Mouse (Mus musculus): ENCODE results near the gene Ppp1r18. TPM values are rescaled to one million over a fixed set of nuclear protein-coding genes. Genes with fewer than 3 reads are reported as not detected.
A peak's percentile ranks its signal among the peaks of the same experiment; 100 is the strongest.

Ppp1r18 gene
- polyA plus RNA-seq, 1 experiment from 2014 or later: 20.9 TPM

GRCm38 (mm10) chr17:35919864-35920301, 54.5 kb downstream of the Ppp1r18 start:
- ATAC-seq: no peak
- Histone ChIP-seq H3K4me3 (peak overlapping the region; percentile 76), H3K9ac (peak overlapping the region; percentile 98), H3K27ac (peak overlapping the region; percentile 99), H3K36me3 (ENCODE audit: poor library complexity, severe bottlenecking) (peaks cover 19% of the 10 kb centered on the region), H3K4me2 (peak overlapping the region; percentile 79), H3K9me3 (replicated peaks) (no peaks in the 10 kb centered on the region), H3K27me3 (no peaks in the 10 kb centered on the region), H3K4me1 (peaks cover 35% of the 10 kb centered on the region)
- 50% methylated on average over 6 of the region's 6 CpGs for whole genome bisulfite sequencing

DNA sequence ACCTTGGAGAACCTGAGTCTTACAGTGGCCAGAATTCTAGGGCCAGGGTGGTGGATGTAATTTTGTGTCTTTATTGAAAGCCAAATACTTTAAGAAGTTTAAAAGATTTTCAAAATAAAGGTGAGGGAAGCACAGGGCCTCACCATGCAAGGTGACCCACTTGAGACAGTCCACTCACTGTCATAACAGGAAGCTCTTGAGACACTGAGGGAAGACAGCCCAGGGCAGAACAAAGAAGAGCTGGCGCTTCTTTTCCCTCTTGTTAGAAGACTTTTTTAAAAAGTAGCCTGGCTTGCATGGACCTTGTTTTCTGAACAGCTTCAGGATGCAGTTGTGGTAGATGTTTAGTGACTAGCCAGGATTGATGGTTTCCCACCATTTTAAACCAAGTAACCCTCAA, 55.0 kb downstream of the Ppp1r18 start:
- no peak for ATAC-seq
- Histone ChIP-seq H3K9me3 (replicated peaks) (no peaks in the 10 kb centered on the region), H3K27ac (peak overlapping the region; percentile 99), H3K4me3 (peak overlapping the region; percentile 76; the same call in 1 of the 2 replicates), H3K4me1 (peaks cover 32% of the 10 kb centered on the region), H3K9ac (peak overlapping the region; percentile 98; the same call in 1 of the 2 replicates), H3K4me2 (peak overlapping the region; percentile 79), H3K27me3 (no peaks in the 10 kb centered on the region), H3K36me3 (ENCODE audit: poor library complexity, severe bottlenecking) (peaks cover 24% of the 10 kb centered on the region)
- WGBS: 86% methylated on average over 1 of the region's 1 CpGs

DNA sequence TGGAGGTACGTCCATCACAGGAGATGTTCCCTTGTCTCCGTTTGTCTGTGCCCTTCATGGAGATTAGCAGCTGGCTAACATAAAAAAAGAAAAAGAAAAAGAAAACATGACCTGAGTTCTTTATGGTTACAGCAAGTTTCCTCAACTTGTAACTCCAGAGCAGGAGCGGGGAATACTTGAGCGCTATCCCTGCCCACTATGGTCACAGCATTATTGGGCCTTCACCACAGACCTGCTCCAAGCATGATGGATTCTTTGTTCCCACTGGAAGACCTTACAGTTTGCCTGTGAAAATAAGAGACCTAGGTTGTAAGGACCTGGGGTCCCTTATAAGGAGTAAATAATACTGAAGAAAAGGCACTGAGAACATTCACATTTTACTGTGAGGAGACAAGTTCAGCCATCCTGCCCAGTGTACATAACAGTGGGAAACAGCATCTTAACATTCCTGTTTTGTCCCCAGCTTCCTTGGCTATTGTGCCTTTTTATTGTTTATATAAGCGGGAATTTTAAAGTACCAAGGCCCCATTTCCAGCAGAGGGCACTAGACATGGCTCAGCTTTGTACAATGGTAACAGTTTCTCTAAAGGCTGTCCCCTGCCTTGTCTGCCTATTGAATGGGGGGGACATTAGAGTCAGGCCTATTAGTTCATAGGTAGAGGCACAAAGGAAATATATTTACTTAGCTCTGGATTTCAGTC, 55.6 kb downstream of the Ppp1r18 start:
- peak overlapping the region; percentile 79 for H3K4me2 ChIP-seq
- no peaks in the 10 kb centered on the region for H3K27me3 ChIP-seq
- no peaks in the 10 kb centered on the region for H3K9me3 ChIP-seq (replicated peaks)
- peak overlapping the region; percentile 99 for H3K27ac ChIP-seq
- peaks cover 30% of the 10 kb centered on the region for H3K36me3 ChIP-seq (ENCODE audit: poor library complexity, severe bottlenecking)
- 0 out of 2 replicates have a peak overlapping the region, but pooled peaks have one; percentile 98 for H3K9ac ChIP-seq
- H3K4me3 ChIP-seq: 0 out of 2 replicates have a peak overlapping the region, but pooled peaks have one; percentile 6
- ATAC-seq: no peak
- WGBS: 63% methylated on average over 5 of the region's 5 CpGs
- H3K4me1 ChIP-seq: peaks cover 29% of the 10 kb centered on the region

- 93% methylated on average over 4 of the region's 4 CpGs for WGBS
- ATAC-seq: no peak
These were observed 56.3 kb downstream of the Ppp1r18 start for GRCm38 (mm10) chr17:35921710-35922109.

GRCm38 (mm10) chr17:35922566-35922965, 57.2 kb downstream of the Ppp1r18 start:
- no peak overlapping the region for H3K9ac ChIP-seq
- ATAC-seq: no peak
- H3K36me3 ChIP-seq (ENCODE audit: poor library complexity, severe bottlenecking): peaks cover 45% of the 10 kb centered on the region
- H3K27ac ChIP-seq: 0 out of 2 replicates have a peak overlapping the region, but pooled peaks have one; percentile 1
- no peaks in the 10 kb centered on the region for H3K9me3 ChIP-seq (replicated peaks)
- peaks cover 29% of the 10 kb centered on the region for H3K4me1 ChIP-seq
- H3K4me3 ChIP-seq: no peak overlapping the region
- WGBS: 87% methylated on average over 3 of the region's 3 CpGs
- H3K4me2 ChIP-seq: no peak overlapping the region
- no peaks in the 10 kb centered on the region for H3K27me3 ChIP-seq

More at GRCm38 (mm10) chr17:35921710-35922109, 56.3 kb downstream of the Ppp1r18 start:
- H3K9me3 ChIP-seq (replicated peaks): no peaks in the 10 kb centered on the region
- 0 out of 2 replicates have a peak overlapping the region, but pooled peaks have one; percentile 99 for H3K27ac ChIP-seq
- H3K4me1 ChIP-seq: peaks cover 29% of the 10 kb centered on the region
- H3K9ac ChIP-seq: 0 out of 2 replicates have a peak overlapping the region, but pooled peaks have one; percentile 14
- no peak overlapping the region for H3K4me3 ChIP-seq
- no peak overlapping the region for H3K4me2 ChIP-seq
- H3K36me3 ChIP-seq (ENCODE audit: poor library complexity, severe bottlenecking): peaks cover 37% of the 10 kb centered on the region
- H3K27me3 ChIP-seq: no peaks in the 10 kb centered on the region

DNA sequence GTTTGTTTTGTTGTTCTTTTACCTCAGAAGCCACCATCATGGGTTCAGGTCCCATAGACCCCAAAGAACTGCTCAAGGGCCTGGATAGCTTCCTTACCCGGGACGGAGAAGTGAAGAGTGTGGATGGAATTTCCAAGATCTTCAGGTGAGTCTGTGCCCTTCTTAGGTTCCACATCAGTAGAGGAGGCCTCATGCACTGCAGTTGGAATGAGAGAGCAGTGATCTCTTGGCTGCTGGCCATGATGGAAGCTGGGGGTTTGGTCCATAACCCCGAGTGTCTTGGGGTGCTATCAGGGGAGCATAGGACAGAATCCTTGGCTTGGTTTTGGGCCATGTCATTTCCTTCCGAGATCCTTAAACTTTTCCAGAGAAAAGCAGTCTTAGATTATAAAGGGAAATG, 57.9 kb downstream of the Ppp1r18 start:
- ATAC-seq: no peak
- no peak overlapping the region for H3K9ac ChIP-seq
- H3K4me2 ChIP-seq: no peak overlapping the region
- WGBS: 93% methylated on average over 4 of the region's 4 CpGs
- no peak overlapping the region for H3K4me3 ChIP-seq
- H3K27me3 ChIP-seq: no peaks in the 10 kb centered on the region
- peaks cover 52% of the 10 kb centered on the region for H3K36me3 ChIP-seq (ENCODE audit: poor library complexity, severe bottlenecking)
- no peak overlapping the region for H3K27ac ChIP-seq
- peaks cover 29% of the 10 kb centered on the region for H3K4me1 ChIP-seq
- H3K9me3 ChIP-seq (replicated peaks): no peaks in the 10 kb centered on the region

MicroRNA genes within 50 kb of the gene (microRNA counts, 519-probe panel; counts per million panel counts)
- microRNA mmu-miR-1894-3p (177 counts per million, percentile 53 among the panel's probes with 10 or more counts), microRNA mmu-miR-1894-5p (177 counts per million, percentile 53 among the panel's probes with 10 or more counts)

Small RNAs within 50 kb of the gene (microRNA-seq; reads per million reads assigned to microRNA genes)
- gene Gm28033 (not detected), gene Mir1894 (0.80 reads per million)

Other genes with a start within 250 kb of the Ppp1r18 start
- not detected in 2 replicates for gene Gm9573, start 239.0 kb upstream of the Ppp1r18 start, polyA plus RNA-seq (2015; fragmentation: Nextera tagmentation; extraction: Ambion mirVana)
- 0.06 TPM in 1 of 2 replicates, not detected in the other for gene Mucl3, start 221.9 kb upstream of the Ppp1r18 start, polyA plus RNA-seq (2015; fragmentation: Nextera tagmentation; extraction: Ambion mirVana)
- gene Vars2, start 198.0 kb upstream of the Ppp1r18 start, polyA plus RNA-seq (2015; fragmentation: Nextera tagmentation; extraction: Ambion mirVana): 12.7 and 17.0 TPM in 2 replicates
- gene Gtf2h4, start 191.9 kb upstream of the Ppp1r18 start, polyA plus RNA-seq (2015; fragmentation: Nextera tagmentation; extraction: Ambion mirVana): 36.3 and 42.6 TPM in 2 replicates
- gene Ddr1, start 161.0 kb upstream of the Ppp1r18 start, polyA plus RNA-seq (2015; fragmentation: Nextera tagmentation; extraction: Ambion mirVana): 153 and 169 TPM in 2 replicates
- 4.5 and 5.2 TPM in 2 replicates for gene Ier3, start 43.9 kb upstream of the Ppp1r18 start, polyA plus RNA-seq (2015; fragmentation: Nextera tagmentation; extraction: Ambion mirVana)
- gene Flot1, start 42.4 kb upstream of the Ppp1r18 start, polyA plus RNA-seq (2015; fragmentation: Nextera tagmentation; extraction: Ambion mirVana): 57.0 and 57.7 TPM in 2 replicates
- 1,790 and 1,841 TPM in 2 replicates for gene Tubb5, start 27.3 kb upstream of the Ppp1r18 start, polyA plus RNA-seq (2015; fragmentation: Nextera tagmentation; extraction: Ambion mirVana)
- gene Mdc1, start 24.1 kb upstream of the Ppp1r18 start, polyA plus RNA-seq (2015; fragmentation: Nextera tagmentation; extraction: Ambion mirVana): 15.1 and 18.4 TPM in 2 replicates
- 41.3 and 47.9 TPM in 2 replicates for gene Nrm, start 4.3 kb upstream of the Ppp1r18 start, polyA plus RNA-seq (2015; fragmentation: Nextera tagmentation; extraction: Ambion mirVana)
- 38.6 and 39.9 TPM in 2 replicates for gene Dhx16, start 14.2 kb downstream of the Ppp1r18 start, polyA plus RNA-seq (2015; fragmentation: Nextera tagmentation; extraction: Ambion mirVana)
- gene 2310061I04Rik, start 31.8 kb downstream of the Ppp1r18 start, polyA plus RNA-seq (2015; fragmentation: Nextera tagmentation; extraction: Ambion mirVana): 31.6 and 36.6 TPM in 2 replicates
- 331 and 355 TPM in 2 replicates for gene Atat1, start 44.5 kb downstream of the Ppp1r18 start, polyA plus RNA-seq (2015; fragmentation: Nextera tagmentation; extraction: Ambion mirVana)
- 57.1 and 62.2 TPM in 2 replicates for gene Mrps18b, start 50.8 kb downstream of the Ppp1r18 start, polyA plus RNA-seq (2015; fragmentation: Nextera tagmentation; extraction: Ambion mirVana)
- gene Ppp1r10, start 50.8 kb downstream of the Ppp1r18 start, polyA plus RNA-seq (2015; fragmentation: Nextera tagmentation; extraction: Ambion mirVana): 51.8 and 52.2 TPM in 2 replicates
- gene Abcf1, start 104.2 kb downstream of the Ppp1r18 start, polyA plus RNA-seq (2015; fragmentation: Nextera tagmentation; extraction: Ambion mirVana): 108 and 120 TPM in 2 replicates
- gene Gnl1, start 114.3 kb downstream of the Ppp1r18 start, polyA plus RNA-seq (2015; fragmentation: Nextera tagmentation; extraction: Ambion mirVana): 50.1 and 54.4 TPM in 2 replicates
- 62.7 and 70.0 TPM in 2 replicates for gene Prr3, start 114.6 kb downstream of the Ppp1r18 start, polyA plus RNA-seq (2015; fragmentation: Nextera tagmentation; extraction: Ambion mirVana)
- gene H2-T24, start 155.0 kb downstream of the Ppp1r18 start, polyA plus RNA-seq (2015; fragmentation: Nextera tagmentation; extraction: Ambion mirVana): 6.3 and 6.5 TPM in 2 replicates
- gene H2-T23, start 167.3 kb downstream of the Ppp1r18 start, polyA plus RNA-seq (2015; fragmentation: Nextera tagmentation; extraction: Ambion mirVana): 5.6 and 5.7 TPM in 2 replicates
- 4.0 TPM in 2 replicates for gene H2-T22, start 177.2 kb downstream of the Ppp1r18 start, polyA plus RNA-seq (2015; fragmentation: Nextera tagmentation; extraction: Ambion mirVana)
- gene Gm6034, start 177.4 kb downstream of the Ppp1r18 start, polyA plus RNA-seq (2015; fragmentation: Nextera tagmentation; extraction: Ambion mirVana): not detected in 2 replicates
- gene Gm11127, start 192.8 kb downstream of the Ppp1r18 start, polyA plus RNA-seq (2015; fragmentation: Nextera tagmentation; extraction: Ambion mirVana): not detected in 2 replicates